Mouse (Mus musculus): ENCODE results near the gene Samd4. TPM values are rescaled to one million over a fixed set of nuclear protein-coding genes. Genes with fewer than 3 reads are reported as not detected.

Gene Samd4
- polyA plus RNA-seq, 1 experiment from 2014 or later: 3.6 TPM

DNA sequence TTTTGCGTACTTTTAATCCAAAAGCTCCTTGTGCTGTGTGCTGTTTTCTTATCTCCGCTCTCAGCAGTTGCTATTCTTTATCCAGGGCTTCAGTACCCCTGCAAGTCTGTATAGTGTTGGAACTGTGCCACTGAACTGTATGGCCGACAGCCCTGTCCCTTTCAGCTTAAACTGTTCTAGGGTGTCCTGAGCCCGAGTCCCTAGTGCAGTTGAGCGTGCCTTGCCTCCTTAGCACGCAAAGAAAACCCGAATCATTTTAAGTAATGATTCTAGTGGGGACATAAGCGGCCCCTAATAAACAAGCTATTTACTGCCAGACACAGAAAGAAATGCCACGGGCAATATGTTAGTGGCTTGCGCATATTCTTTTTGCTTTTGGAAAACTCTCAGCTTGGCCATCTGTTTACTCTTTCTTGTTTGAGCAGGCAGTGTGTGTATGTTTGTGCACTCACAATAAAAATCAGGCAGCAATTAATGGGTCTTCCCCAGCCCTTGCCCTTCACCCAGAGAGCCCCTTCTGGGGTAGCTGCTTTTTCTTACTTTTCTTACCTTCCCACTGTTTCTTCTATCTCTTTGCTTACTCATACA is 63.3 kb downstream of the Samd4 start:
- 91% methylated on average over 10 of the region's 10 CpGs for WGBS
- DNase-seq (ENCODE audit: low spot score): no peak
- no peaks in the 10 kb centered on the region for H3K36me3 ChIP-seq
- no peak overlapping the region for H3K4me3 ChIP-seq
- H3K4me1 ChIP-seq: peaks cover 34% of the 10 kb centered on the region
- H3K27ac ChIP-seq: no peak overlapping the region
- H3K27me3 ChIP-seq (ENCODE audit: low read depth, poor library complexity, severe bottlenecking): no peaks in the 10 kb centered on the region
- no peaks in the 10 kb centered on the region for H3K9me3 ChIP-seq (replicated peaks)

DNA sequence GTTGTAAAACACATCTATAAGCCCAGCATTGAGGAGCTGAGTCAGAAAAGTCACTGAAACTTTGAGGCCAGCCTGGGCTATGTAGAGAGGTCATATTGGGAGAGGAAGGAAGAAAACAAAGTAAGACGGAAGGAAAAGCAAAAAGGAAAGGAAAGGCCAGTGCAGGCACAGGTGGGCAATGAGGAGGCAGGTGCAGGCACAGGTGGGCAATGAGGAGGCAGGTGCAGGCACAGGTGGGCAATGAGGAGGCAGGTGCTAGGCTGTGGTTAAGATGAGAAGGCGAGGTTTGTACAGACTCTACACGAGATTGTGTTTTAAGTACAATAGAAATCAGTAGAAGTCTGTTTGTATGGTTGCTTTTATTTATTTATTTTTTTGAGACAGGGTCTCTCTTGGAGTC is 65.0 kb downstream of the Samd4 start:
- Histone ChIP-seq H3K36me3 (no peaks in the 10 kb centered on the region), H3K4me3 (no peak overlapping the region), H3K4me1 (peaks cover 20% of the 10 kb centered on the region), H3K9me3 (replicated peaks) (no peaks in the 10 kb centered on the region), H3K27me3 (ENCODE audit: low read depth, poor library complexity, severe bottlenecking) (no peaks in the 10 kb centered on the region), H3K27ac (no peak overlapping the region)
- DNase-seq (ENCODE audit: low spot score): no peak
- WGBS: 92% methylated on average over 3 of the region's 3 CpGs

DNA sequence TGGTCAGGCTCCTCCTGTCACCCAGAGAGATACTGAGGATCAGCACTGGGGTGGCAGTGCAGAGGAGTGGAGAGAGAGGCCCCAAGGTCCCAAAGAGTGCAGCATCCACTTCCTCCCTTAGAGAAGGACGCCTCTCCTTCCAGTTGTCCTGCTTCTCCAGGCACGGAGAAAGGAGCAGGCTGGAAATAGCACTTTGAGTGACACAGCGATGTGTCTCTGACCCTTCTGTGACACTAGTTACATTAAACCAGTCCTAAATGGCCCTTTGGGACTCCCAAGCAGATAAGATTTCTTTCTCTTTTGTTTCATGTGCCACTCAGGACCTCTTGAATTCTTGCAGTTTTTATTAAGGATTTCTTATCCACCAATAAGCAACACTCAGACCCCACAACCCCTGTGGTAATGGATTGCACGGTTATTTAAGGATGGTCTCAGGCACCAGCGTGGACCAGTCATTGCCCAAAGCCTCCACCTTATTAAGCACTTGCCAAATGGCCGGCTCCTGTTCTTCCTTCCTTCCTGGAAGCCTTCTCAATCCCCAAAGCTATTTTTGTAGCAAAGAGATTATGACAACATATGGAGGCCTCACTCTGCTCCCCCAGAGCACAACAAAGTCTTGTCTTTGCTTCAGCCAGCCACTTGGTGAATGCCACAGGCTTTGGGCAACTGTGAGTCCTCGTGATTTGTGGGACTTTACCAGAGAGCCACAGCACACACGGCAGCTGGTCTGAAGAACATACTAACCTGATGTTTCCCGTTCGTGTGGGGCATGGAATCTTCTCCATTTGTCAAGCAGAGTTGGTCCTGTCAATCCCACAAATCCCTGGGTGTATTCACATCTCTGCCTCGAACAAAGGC is 68.1 kb downstream of the Samd4 start:
- Histone ChIP-seq H3K27me3 (ENCODE audit: low read depth, poor library complexity, severe bottlenecking) (no peaks in the 10 kb centered on the region), H3K4me1 (peaks cover 19% of the 10 kb centered on the region), H3K36me3 (no peaks in the 10 kb centered on the region), H3K27ac (no peak overlapping the region), H3K9me3 (replicated peaks) (no peaks in the 10 kb centered on the region), H3K4me3 (no peak overlapping the region)
- DNase-seq (ENCODE audit: low spot score): no peak
- 63% methylated on average over 11 of the region's 11 CpGs for WGBS

DNA sequence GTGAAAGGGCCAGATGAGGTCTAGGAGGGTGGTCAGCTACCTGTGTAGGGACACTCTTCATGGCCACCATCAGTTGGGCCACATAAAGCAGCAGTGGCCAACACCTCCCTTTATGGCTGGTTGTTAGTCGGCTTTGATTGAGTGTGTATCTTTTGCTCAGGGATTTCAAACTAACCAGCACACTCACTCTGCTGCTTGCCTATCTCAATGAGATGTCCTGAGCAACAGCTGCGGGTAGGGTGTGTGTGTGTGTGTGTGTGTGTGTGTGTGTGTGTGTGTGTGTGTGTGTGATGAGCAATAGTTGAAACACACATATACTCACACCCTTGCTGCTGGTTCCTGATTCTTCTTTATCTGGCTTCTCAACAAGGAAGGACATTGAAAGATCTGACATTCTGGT is 69.6 kb downstream of the Samd4 start:
- Histone ChIP-seq H3K4me1 (peaks cover 29% of the 10 kb centered on the region), H3K27ac (no peak overlapping the region), H3K9me3 (replicated peaks) (no peaks in the 10 kb centered on the region), H3K36me3 (0 out of 2 replicates have a peak, but pooled peaks cover 2% of the 10 kb centered on the region), H3K4me3 (no peak overlapping the region), H3K27me3 (ENCODE audit: low read depth, poor library complexity, severe bottlenecking) (no peaks in the 10 kb centered on the region)
- 75% methylated on average over 2 of the region's 2 CpGs for WGBS
- DNase-seq (ENCODE audit: low spot score): no peak

DNA sequence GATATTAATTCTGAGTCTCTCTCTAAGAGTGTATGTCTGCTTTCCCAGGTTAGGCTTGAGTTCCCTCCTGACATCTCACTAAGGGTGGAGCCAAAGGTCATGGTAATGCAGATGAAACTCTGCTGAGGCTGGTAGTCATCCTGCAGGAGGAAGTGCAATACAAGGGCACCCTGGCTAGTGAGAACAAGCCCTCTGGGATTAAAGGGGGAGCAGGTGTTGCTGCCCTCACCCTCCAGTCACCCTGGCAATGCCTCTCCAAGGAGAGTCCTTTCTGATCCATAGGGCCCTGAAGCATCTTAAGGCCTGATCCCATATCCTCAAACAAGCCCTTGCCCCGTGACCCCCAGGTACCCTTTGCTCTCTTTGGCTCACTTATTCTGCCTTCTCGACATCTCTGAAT is 72.5 kb downstream of the Samd4 start:
- Histone ChIP-seq H3K9me3 (replicated peaks) (no peaks in the 10 kb centered on the region), H3K36me3 (0 out of 2 replicates have a peak, but pooled peaks cover 2% of the 10 kb centered on the region), H3K27ac (peak overlapping the region; percentile 19; the same call in 1 of the 2 replicates), H3K4me1 (peaks cover 32% of the 10 kb centered on the region), H3K4me3 (no peak overlapping the region), H3K27me3 (ENCODE audit: low read depth, poor library complexity, severe bottlenecking) (no peaks in the 10 kb centered on the region)
- WGBS: 70% methylated on average over 2 of the region's 2 CpGs
- no peak for DNase-seq (ENCODE audit: low spot score)

DNA sequence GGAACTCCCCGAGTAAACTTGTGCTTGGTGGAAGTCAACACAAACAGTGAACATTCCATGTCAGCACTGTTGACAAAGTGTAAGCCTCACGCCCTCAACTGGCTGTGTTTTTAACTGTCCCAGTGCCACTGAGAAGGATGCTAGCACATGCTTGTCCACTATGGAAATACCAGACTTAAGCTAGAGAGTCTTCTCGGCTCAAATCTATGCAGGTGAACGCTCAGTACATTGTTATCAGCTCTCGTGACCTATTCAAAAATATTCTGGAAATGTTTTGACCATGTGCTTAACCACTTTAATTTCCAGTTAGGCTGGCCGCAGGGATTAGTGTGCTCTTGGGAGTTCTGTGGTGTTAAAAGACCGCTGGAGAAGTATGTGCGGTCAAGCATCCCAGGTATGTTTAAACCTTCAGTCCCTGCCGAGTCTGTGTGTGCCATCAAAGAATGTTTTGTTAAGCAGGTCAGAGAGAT is 73.0 kb downstream of the Samd4 start:
- no peaks in the 10 kb centered on the region for H3K27me3 ChIP-seq (ENCODE audit: low read depth, poor library complexity, severe bottlenecking)
- no peak overlapping the region for H3K27ac ChIP-seq
- H3K4me3 ChIP-seq: no peak overlapping the region
- 0 out of 2 replicates have a peak, but pooled peaks cover 2% of the 10 kb centered on the region for H3K36me3 ChIP-seq
- H3K9me3 ChIP-seq (replicated peaks): no peaks in the 10 kb centered on the region
- peaks cover 28% of the 10 kb centered on the region for H3K4me1 ChIP-seq
- WGBS: 67% methylated on average over 9 of the region's 9 CpGs
- DNase-seq (ENCODE audit: low spot score): no peak

DNA sequence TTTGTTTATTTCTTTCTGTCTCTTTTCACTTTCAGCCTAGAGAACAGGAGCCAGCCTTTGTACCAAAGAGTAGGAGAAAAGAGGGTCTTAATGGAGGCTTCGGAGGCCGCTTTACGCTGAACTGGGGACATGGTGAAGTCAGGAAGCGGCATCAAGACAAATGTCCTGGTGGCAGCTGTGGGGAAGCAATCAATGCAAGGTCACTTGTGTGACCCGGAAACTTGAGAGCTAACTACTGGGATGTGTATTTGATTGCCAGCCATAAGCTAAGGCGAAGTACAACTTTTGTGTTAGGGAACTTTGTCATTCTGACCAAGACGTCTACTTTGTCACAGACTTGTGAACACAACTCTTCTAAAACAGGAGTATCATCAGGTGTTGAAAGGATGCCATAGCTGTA is 73.5 kb downstream of the Samd4 start:
- WGBS: 40% methylated on average over 7 of the region's 7 CpGs
- peaks cover 23% of the 10 kb centered on the region for H3K4me1 ChIP-seq
- no peak for DNase-seq (ENCODE audit: low spot score)
- no peaks in the 10 kb centered on the region for H3K9me3 ChIP-seq (replicated peaks)
- no peaks in the 10 kb centered on the region for H3K27me3 ChIP-seq (ENCODE audit: low read depth, poor library complexity, severe bottlenecking)
- 0 out of 2 replicates have a peak, but pooled peaks cover 2% of the 10 kb centered on the region for H3K36me3 ChIP-seq
- H3K4me3 ChIP-seq: no peak overlapping the region
- H3K27ac ChIP-seq: no peak overlapping the region

DNA sequence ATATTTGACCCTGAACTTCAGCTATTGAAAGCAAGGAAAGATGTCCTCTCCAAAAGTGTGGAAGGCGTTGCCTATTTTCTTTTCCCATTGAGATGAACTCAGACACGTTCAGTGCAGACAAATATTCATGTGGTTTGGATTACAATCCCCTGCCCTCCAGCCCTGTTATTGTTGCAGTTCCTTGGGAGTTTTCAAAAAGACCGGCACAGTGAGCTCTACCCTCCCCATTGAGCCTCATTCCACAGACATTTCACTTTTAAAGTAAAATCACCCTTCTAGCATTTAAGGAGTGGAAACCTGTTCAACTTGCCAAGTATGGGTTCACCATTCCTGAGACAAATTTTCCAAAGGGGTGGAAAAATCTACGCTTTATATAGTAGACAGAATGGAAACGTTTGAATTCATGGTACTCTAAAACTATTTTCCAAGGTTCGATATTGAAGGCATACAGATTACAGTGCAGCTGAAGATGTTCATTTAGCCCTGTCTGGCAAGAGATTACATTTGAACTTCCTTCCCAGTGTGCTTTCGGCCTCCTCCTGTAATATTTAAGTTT is 76.6 kb downstream of the Samd4 start:
- no peak for DNase-seq (ENCODE audit: low spot score)
- no peaks in the 10 kb centered on the region for H3K9me3 ChIP-seq (replicated peaks)
- no peak overlapping the region for H3K27ac ChIP-seq
- no peak overlapping the region for H3K4me3 ChIP-seq
- H3K4me1 ChIP-seq: peaks cover 31% of the 10 kb centered on the region
- WGBS: 79% methylated on average over 7 of the region's 7 CpGs
- H3K36me3 ChIP-seq: 0 out of 2 replicates have a peak, but pooled peaks cover 2% of the 10 kb centered on the region
- H3K27me3 ChIP-seq (ENCODE audit: low read depth, poor library complexity, severe bottlenecking): no peaks in the 10 kb centered on the region

DNA sequence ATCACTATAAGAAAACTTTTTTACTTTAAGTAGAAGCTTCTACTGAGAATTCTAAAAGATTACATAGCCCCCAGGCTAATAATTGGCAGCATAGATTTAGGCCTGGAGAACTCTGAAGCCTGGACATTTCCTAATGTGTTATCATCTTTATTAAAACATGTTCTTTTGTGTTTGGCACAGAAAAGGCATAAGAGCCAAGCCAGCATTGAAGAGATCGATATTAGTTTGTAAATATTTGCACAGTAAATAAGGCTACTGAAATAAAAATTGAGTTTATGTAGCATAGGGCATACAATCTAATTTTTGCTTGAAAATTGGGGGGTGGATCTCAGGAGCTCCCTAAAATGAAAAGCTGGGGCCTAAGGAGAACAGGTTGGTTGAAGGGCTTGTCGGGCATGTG is 77.2 kb downstream of the Samd4 start:
- no peak for DNase-seq (ENCODE audit: low spot score)
- Histone ChIP-seq H3K4me3 (no peak overlapping the region), H3K27me3 (ENCODE audit: low read depth, poor library complexity, severe bottlenecking) (no peaks in the 10 kb centered on the region), H3K9me3 (replicated peaks) (no peaks in the 10 kb centered on the region), H3K36me3 (0 out of 2 replicates have a peak, but pooled peaks cover 2% of the 10 kb centered on the region), H3K27ac (no peak overlapping the region), H3K4me1 (peaks cover 37% of the 10 kb centered on the region)
- 90% methylated on average over 2 of the region's 2 CpGs for WGBS

DNA sequence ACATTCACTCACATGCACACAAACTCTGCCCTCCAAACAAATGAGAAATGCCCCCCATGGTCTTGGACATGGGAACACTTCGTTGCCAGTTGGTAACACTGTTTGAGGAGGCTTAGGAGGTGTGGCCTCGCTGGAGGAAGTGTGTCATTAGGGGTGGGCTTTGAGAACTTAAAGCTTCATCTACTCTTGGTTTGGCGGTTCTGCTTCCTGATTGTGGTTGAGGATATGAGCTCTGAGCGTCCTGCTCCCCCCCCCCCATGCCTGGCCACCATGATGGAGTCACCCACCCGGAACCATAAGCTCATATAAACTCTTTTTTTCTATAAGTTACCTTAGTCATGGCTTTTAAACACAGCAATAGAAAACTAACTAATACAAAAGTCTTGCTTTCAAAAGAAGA is 80.2 kb downstream of the Samd4 start:
- no peaks in the 10 kb centered on the region for H3K36me3 ChIP-seq
- 86% methylated on average over 5 of the region's 5 CpGs for WGBS

DNA sequence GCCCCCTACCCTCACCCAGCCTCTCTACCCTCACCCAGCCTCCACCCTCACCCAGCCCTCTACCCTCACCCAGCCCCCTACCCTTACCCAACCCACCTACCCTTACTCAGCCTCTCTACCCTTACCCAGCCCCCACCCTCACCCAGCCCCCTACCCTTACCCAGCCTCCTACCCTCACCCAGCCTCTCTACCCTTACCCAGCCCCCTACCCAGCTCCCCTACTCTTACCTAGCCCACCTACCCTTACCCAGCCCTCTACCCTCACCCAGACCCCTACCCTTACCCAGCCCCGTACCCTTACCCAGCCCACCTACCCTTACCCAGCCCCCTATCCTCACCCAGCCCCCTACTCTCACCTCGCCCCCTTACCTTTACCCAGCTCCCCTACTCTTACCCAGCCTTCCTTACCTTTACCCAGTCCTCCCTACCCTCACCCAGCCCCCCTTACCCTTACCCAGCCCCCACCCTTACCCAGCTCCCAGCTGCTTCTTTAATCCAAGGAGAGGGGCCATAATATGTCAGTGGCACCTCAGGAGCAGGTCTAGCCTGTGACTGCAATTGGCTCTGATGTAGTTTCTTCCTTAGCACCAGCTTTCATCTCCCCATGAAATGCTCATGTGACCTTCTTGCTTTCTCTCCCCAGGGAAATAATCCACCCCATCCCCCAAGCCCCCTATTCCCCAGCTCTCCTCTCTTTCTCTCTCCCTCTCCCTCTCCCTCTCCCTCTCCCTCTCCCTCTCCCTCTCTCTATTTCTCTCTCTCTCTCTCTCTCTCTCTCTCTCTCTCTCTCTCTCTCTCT is 81.6 kb downstream of the Samd4 start:
- DNase-seq (ENCODE audit: low spot score): no peak
- H3K27ac ChIP-seq: peak overlapping the region; percentile 68
- H3K36me3 ChIP-seq: no peaks in the 10 kb centered on the region
- no peaks in the 10 kb centered on the region for H3K27me3 ChIP-seq (ENCODE audit: low read depth, poor library complexity, severe bottlenecking)
- 87% methylated on average over 2 of the region's 2 CpGs for WGBS
- no peak overlapping the region for H3K4me3 ChIP-seq
- peaks cover 47% of the 10 kb centered on the region for H3K4me1 ChIP-seq
- H3K9me3 ChIP-seq (replicated peaks): no peaks in the 10 kb centered on the region

More for the DNA sequence above, 80.2 kb downstream of the Samd4 start:
- H3K4me1 ChIP-seq: peaks cover 46% of the 10 kb centered on the region
- H3K4me3 ChIP-seq: no peak overlapping the region
- no peaks in the 10 kb centered on the region for H3K27me3 ChIP-seq (ENCODE audit: low read depth, poor library complexity, severe bottlenecking)
- no peak overlapping the region for H3K27ac ChIP-seq
- DNase-seq (ENCODE audit: low spot score): no peak
- H3K9me3 ChIP-seq (replicated peaks): no peaks in the 10 kb centered on the region

DNA sequence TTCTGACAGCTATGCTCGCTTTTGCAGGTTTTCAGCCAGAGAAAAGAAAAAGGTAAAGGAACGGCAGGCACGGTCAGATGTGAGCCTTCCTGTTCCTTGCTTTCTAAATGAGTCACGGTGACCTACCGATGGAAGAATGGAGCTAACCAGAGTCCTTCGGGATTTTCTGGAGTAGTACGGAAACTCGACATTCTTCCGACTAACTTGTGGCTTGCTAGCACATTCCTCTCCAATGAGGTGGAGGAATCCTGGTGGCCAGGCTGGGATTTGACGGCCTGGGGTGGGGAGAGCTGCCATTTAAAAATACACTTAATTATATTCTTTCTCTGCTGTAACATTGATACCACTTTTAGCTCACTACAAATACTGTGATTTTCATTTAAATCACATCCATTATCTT is 83.6 kb downstream of the Samd4 start:
- H3K4me3 ChIP-seq: no peak overlapping the region
- H3K27ac ChIP-seq: peak overlapping the region; percentile 25; the same call in 1 of the 2 replicates
- DNase-seq (ENCODE audit: low spot score): no peak
- WGBS: 81% methylated on average over 10 of the region's 10 CpGs
- H3K36me3 ChIP-seq: no peaks in the 10 kb centered on the region
- H3K4me1 ChIP-seq: peaks cover 47% of the 10 kb centered on the region
- H3K27me3 ChIP-seq (ENCODE audit: low read depth, poor library complexity, severe bottlenecking): no peaks in the 10 kb centered on the region
- H3K9me3 ChIP-seq (replicated peaks): no peaks in the 10 kb centered on the region

All from limb, embryonic 10.5 days (tissue).